Mouse (Mus musculus): ENCODE measurements around the gene Irf2bpl. TPM values are rescaled to one million over a fixed set of nuclear protein-coding genes. Genes with fewer than 3 reads are reported as not detected.

The Irf2bpl gene
- polyA plus RNA-seq (2012; rRNA removed) = 78.9 and 99.3 TPM in 2 replicates

DNA sequence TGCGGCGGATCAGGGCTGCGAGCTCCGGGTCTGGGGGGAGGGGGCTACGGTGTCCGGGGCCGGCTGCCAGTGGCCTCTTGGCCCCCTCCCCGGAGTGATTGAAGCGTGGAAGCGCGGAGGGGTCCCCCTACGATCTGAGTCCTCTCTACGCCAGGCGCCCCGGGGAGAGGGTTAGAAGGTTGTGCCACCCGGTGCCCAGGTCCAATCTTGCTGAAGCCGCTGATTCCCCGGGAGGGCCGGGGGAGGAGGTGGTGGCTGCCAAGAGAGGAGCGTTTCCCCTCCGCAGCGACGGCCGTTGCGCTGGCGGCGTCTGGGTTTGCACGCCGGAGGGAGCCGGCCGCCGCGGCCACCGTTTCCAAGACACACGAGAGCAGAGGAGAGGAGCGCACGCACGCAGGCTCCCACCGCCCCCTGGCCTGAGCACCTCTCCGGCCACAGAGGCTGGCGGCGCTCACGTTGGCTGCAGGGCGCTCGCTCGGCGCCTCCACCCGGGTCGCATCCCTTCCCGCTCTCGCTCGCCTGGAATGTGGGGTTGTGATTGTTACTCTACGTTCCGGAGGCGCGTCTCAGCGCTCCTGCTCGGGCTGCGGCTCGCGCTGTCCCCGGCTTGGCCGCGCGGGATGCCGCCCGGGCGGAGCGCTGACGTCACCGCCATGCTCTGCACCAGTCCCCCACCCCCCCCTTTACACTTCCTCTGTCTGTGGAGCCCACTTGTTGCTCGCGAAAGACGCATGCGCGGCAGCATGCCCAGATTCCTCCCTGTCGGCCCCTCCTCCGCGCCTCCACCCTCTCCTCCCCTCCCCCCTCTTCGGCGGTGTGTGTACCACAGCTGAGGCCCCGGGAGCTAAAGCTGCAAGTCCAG, at the start of gene Irf2bpl:
Gene Irf2bpl, minus strand, starts transcription at position 602 of the 862 bp plus-strand sequence.

Other genes with a start within 250 kb of the Irf2bpl start
- 15.2 and 21.3 TPM in 2 replicates for gene Vash1, start 206.1 kb downstream of the Irf2bpl start, polyA plus RNA-seq (2012; rRNA removed)
- 10.3 and 13.8 TPM in 2 replicates for gene Angel1, start 158.3 kb downstream of the Irf2bpl start, polyA plus RNA-seq (2012; rRNA removed)
- not detected in 2 replicates for gene Lrrc74a, start 150.4 kb downstream of the Irf2bpl start, polyA plus RNA-seq (2012; rRNA removed)
- 49.8 and 52.9 TPM in 2 replicates for gene Cipc, start 62.2 kb upstream of the Irf2bpl start, polyA plus RNA-seq (2012; rRNA removed)
- 0.93 and 1.4 TPM in 2 replicates for gene Zdhhc22, start 105.6 kb upstream of the Irf2bpl start, polyA plus RNA-seq (2012; rRNA removed)
- 0.43 and 0.74 TPM in 2 replicates for gene Tmem63c, start 136.5 kb upstream of the Irf2bpl start, polyA plus RNA-seq (2012; rRNA removed)
- 2.2 and 3.5 TPM in 2 replicates for gene Ngb, start 217.7 kb upstream of the Irf2bpl start, polyA plus RNA-seq (2012; rRNA removed)